Mouse (Mus musculus) midbrain, embryonic 15.5 days (tissue): ENCODE measurements at regions not wholly inside any gene's neighbourhood (a gene's known extent, or its start where the extent isn't known, plus 50 kb on each side); places are given as distances from the start of the nearest gene placed in this dataset.
A peak's percentile ranks its signal among the peaks of the same experiment; 100 is the strongest.

Experiments used
- ATAC-seq: fragments of 200-750 bp; cut with Nextera tagmentation; replicated peaks from 2 replicates; pipeline ENCODE4 v1.8.0; 2017; ENCODE audit warnings: moderate TSS enrichment
- H3K27ac ChIP-seq: fragments of 300-500 bp; sonication (generic); 2 replicates; pipeline ENCODE4 v1.5.1; 2015; ENCODE audit warnings: mild to moderate bottlenecking, inconsistent platforms
- H3K27me3 ChIP-seq: fragments of 300-500 bp; sonication (generic); replicated peaks from 2 replicates; pipeline ENCODE4 v1.6.1; 2015; ENCODE audit warnings: inconsistent platforms
- H3K36me3 ChIP-seq: fragments of 300-500 bp; sonication (generic); replicated peaks from 2 replicates; pipeline ENCODE4 v1.6.1; 2015; ENCODE audit warnings: inconsistent platforms
- H3K4me1 ChIP-seq: fragments of 300-500 bp; sonication (generic); 2 replicates; pipeline ENCODE4 v1.6.1; 2015; ENCODE audit warnings: inconsistent platforms
- H3K4me2 ChIP-seq: fragments of 300-500 bp; sonication (generic); 2 replicates; pipeline ENCODE4 v1.6.1; 2015; ENCODE audit warnings: inconsistent platforms, mild to moderate bottlenecking, moderate library complexity
- H3K4me3 ChIP-seq: fragments of 300-500 bp; sonication (generic); 2 replicates; pipeline ENCODE4 v1.5.1; 2015; ENCODE audit warnings: mild to moderate bottlenecking, inconsistent platforms
- H3K9ac ChIP-seq: fragments of 300-500 bp; sonication (generic); 2 replicates; pipeline ENCODE4 v1.6.1; 2015; ENCODE audit warnings: mild to moderate bottlenecking, inconsistent platforms
- H3K9me3 ChIP-seq: fragments of 300-500 bp; sonication (generic); 2 replicates; pipeline ENCODE4 v1.6.1; 2016; ENCODE audit warnings: inconsistent platforms
- WGBS: fragments of 180-500 bp; shearing (Covaris S2); methylation state at CpG from one replicate; pipeline ENCODE4 v1.1.7; 2015; ENCODE audit warnings: mixed read lengths; 5-methylcytosine and 5-hydroxymethylcytosine counted together

- H3K27ac ChIP-seq: no peak overlapping the region
- 78% methylated on average over 1 of the region's 1 CpGs for WGBS
- no peaks in the 10 kb centered on the region for H3K27me3 ChIP-seq
- no peak for ATAC-seq
- no peaks in the 10 kb centered on the region for H3K4me1 ChIP-seq
- no peaks in the 10 kb centered on the region for H3K9me3 ChIP-seq
- no peak overlapping the region for H3K9ac ChIP-seq
- no peak overlapping the region for H3K4me2 ChIP-seq
- H3K36me3 ChIP-seq: no peaks in the 10 kb centered on the region
- no peak overlapping the region for H3K4me3 ChIP-seq
These were observed 154.2 kb upstream of the Galnt13 start for GRCm38 (mm10) chr2:54281966-54282365.

DNA sequence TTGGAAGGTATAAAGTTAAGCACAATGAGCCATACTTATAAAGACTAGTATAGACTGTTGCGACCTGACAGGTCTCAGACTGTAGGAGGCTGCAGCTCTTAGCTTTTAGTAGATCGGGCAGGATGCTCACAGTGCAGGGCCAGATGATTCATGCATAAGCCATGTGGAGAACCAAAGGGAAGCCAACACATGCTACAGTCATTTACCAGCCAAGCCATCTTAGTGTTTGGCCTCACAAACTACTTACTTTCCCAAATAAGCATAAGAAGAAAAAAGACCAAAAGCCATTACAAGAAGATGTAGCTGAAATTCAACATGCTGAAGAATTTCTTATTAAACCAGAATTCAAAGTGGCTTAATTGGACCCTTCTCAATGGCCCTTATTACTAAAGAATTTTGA lies 152.2 kb upstream of the Galnt13 start:
- no peak for ATAC-seq
- H3K4me2 ChIP-seq: no peak overlapping the region
- H3K4me3 ChIP-seq: no peak overlapping the region
- H3K9ac ChIP-seq: no peak overlapping the region
- no peaks in the 10 kb centered on the region for H3K4me1 ChIP-seq
- 90% methylated on average over 2 of the region's 2 CpGs for WGBS
- H3K27ac ChIP-seq: no peak overlapping the region
- H3K27me3 ChIP-seq: no peaks in the 10 kb centered on the region
- H3K9me3 ChIP-seq: no peaks in the 10 kb centered on the region
- no peaks in the 10 kb centered on the region for H3K36me3 ChIP-seq

- H3K9ac ChIP-seq: no peak overlapping the region
- no peak overlapping the region for H3K27ac ChIP-seq
- H3K9me3 ChIP-seq: no peaks in the 10 kb centered on the region
- 89% methylated on average over 4 of the region's 4 CpGs for WGBS
- no peak overlapping the region for H3K4me2 ChIP-seq
- H3K27me3 ChIP-seq: no peaks in the 10 kb centered on the region
- H3K36me3 ChIP-seq: no peaks in the 10 kb centered on the region
- H3K4me1 ChIP-seq: no peaks in the 10 kb centered on the region
- H3K4me3 ChIP-seq: no peak overlapping the region
- ATAC-seq: no peak
These were observed 130.6 kb upstream of the Galnt13 start for GRCm38 (mm10) chr2:54305473-54305872.

DNA sequence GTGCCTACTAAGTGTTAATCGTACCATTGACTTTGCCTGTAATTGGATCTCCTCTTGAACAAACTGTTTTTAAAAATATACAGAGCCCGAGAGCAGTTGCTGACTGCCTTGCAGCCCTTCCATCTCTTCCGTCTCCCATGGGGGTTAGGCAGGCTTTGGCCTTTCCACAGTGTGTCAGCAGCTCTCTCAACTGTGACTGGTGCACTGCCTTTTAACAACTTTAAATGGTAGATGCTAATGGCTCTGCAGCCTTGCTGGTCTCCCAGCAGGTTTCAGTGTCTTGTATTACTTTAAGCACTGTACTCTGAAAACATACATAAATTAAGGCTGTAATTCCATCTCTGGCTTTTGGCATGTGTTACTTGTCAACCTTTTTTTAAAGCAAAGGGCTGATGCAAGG lies 117.6 kb upstream of the Galnt13 start:
- Histone ChIP-seq H3K9me3 (no peaks in the 10 kb centered on the region), H3K4me2 (no peak overlapping the region), H3K4me1 (no peaks in the 10 kb centered on the region; the same call in 1 of the 2 replicates), H3K4me3 (no peak overlapping the region), H3K9ac (no peak overlapping the region), H3K36me3 (no peaks in the 10 kb centered on the region), H3K27me3 (no peaks in the 10 kb centered on the region), H3K27ac (no peak overlapping the region)
- ATAC-seq: peak; percentile 42; the same call in 1 of the 2 replicates
- 60% methylated on average over 3 of the region's 3 CpGs for WGBS

GRCm38 (mm10) chr2:54366963-54367362 lies 69.2 kb upstream of the Galnt13 start:
- ATAC-seq: no peak
- Histone ChIP-seq H3K27ac (no peak overlapping the region), H3K4me1 (no peaks in the 10 kb centered on the region), H3K4me2 (no peak overlapping the region), H3K27me3 (no peaks in the 10 kb centered on the region), H3K36me3 (no peaks in the 10 kb centered on the region), H3K4me3 (no peak overlapping the region), H3K9ac (no peak overlapping the region), H3K9me3 (no peaks in the 10 kb centered on the region)
- WGBS: 59% methylated on average over 3 of the region's 3 CpGs

DNA sequence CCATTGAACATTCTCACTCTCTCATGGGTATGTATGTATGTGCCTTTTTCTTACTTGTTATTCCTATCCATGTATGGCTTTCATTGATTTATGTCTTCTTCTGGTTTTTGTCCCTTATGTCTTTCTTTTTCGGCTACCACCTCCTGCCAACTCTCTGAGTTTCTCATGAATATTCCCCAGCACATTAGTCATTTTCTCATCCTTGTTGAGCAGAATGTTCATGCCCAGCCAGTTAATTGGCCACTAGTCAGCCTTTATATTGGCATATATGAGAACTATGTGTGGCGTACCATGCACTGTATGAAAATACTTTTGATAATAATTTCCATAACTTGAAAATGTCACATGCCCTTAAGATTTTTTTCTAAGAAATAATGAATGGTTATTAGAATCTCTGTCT lies 56.8 kb upstream of the Galnt13 start:
- Histone ChIP-seq H3K36me3 (no peaks in the 10 kb centered on the region), H3K9me3 (no peaks in the 10 kb centered on the region), H3K27ac (no peak overlapping the region), H3K4me2 (no peak overlapping the region), H3K4me1 (no peaks in the 10 kb centered on the region), H3K9ac (no peak overlapping the region), H3K27me3 (no peaks in the 10 kb centered on the region), H3K4me3 (no peak overlapping the region)
- ATAC-seq: no peak
- 74% methylated on average over 2 of the region's 2 CpGs for WGBS
